Mouse (Mus musculus) ES-Bruce4 (cell line): ENCODE data around the gene Il17rc. TPM values are rescaled to one million over a fixed set of nuclear protein-coding genes. Genes with fewer than 3 reads are reported as not detected.

Experiments
- H3K27ac ChIP-seq: 2 replicates; pipeline ENCODE4 v1.5.1; 2012; ENCODE audit warnings: low read length, inconsistent platforms; ENCODE audit not compliant: insufficient read depth
- H3K27me3 ChIP-seq: 2 replicates; pipeline ENCODE4 v1.6.1; 2012; ENCODE audit warnings: mild to moderate bottlenecking, low read length, inconsistent platforms; ENCODE audit not compliant: control insufficient read depth, poor library complexity, insufficient read depth, severe bottlenecking
- H3K36me3 ChIP-seq: 2 replicates; pipeline ENCODE4 v1.6.1; 2012; ENCODE audit warnings: inconsistent platforms, mild to moderate bottlenecking, low read length, moderate library complexity; ENCODE audit not compliant: control insufficient read depth, poor library complexity, insufficient read depth, severe bottlenecking
- H3K4me1 ChIP-seq: one replicate; pipeline ENCODE4 v1.8.1; 2011; ENCODE audit warnings: low read length; ENCODE audit not compliant: control insufficient read depth, insufficient read depth
- H3K4me3 ChIP-seq: 2 replicates; pipeline ENCODE4 v1.5.1; 2011; ENCODE audit warnings: low read depth, mild to moderate bottlenecking, low read length
- H3K9ac ChIP-seq: 2 replicates; pipeline ENCODE4 v1.6.1; 2012; ENCODE audit warnings: low read depth, mild to moderate bottlenecking, inconsistent platforms; ENCODE audit not compliant: poor library complexity, severe bottlenecking
- H3K9me3 ChIP-seq: replicated peaks from 2 replicates; pipeline ENCODE4 v1.6.1; 2012; ENCODE audit warnings: mild to moderate bottlenecking, low read length, inconsistent platforms; ENCODE audit not compliant: control insufficient read depth, poor library complexity, insufficient read depth, severe bottlenecking
- CTCF ChIP-seq: IDR thresholded peaks from one replicate; pipeline ENCODE4 v1.8.1; 2011; ENCODE audit warnings: low read depth, low read length
- EP300 ChIP-seq: IDR thresholded peaks from 2 replicates; pipeline ENCODE4 v1.6.1; 2011; ENCODE audit warnings: low read depth, low read length; ENCODE audit not compliant: insufficient read depth
- POLR2A ChIP-seq: IDR thresholded peaks from one replicate; pipeline ENCODE4 v1.8.1; 2011; ENCODE audit warnings: low read length; ENCODE audit not compliant: insufficient read depth
- polyA plus RNA-seq: library from polyadenylated mRNA; stranded (reverse); fragments of >200 nt; gene quantifications from 2 replicates; pipeline ENCODE4 v1.2.4, GENCODE M21; 2011; ENCODE audit warnings: low read depth; ENCODE audit not compliant: missing spikeins, insufficient read depth, insufficient read length

Gene Il17rc
- polyA plus RNA-seq, 1 experiment = 3.3 TPM

- H3K9me3 ChIP-seq = no peaks in the 10 kb centered on the region
- no peak overlapping the region for H3K4me3 ChIP-seq
- H3K9ac ChIP-seq = no peak overlapping the region
- no peaks in the 10 kb centered on the region for H3K4me1 ChIP-seq
- no peaks in the 10 kb centered on the region for H3K27me3 ChIP-seq
- TF ChIP-seq CTCF = no peak
- TF ChIP-seq POLR2A = no peak
- TF ChIP-seq EP300 = no peak
- H3K36me3 ChIP-seq = no peaks in the 10 kb centered on the region
- H3K27ac ChIP-seq = no peak overlapping the region
These were observed 41.3 kb upstream of the Il17rc start for GRCm38 (mm10) chr6:113429965-113430364.

GRCm38 (mm10) chr6:113430846-113431245, 40.4 kb upstream of the Il17rc start:
- Histone ChIP-seq H3K4me1 (no peaks in the 10 kb centered on the region), H3K9me3 (no peaks in the 10 kb centered on the region), H3K27me3 (no peaks in the 10 kb centered on the region), H3K9ac (no peak overlapping the region), H3K36me3 (no peaks in the 10 kb centered on the region), H3K27ac (no peak overlapping the region), H3K4me3 (no peak overlapping the region)
- TF ChIP-seq EP300 (no peak), POLR2A (no peak), CTCF (no peak)

GRCm38 (mm10) chr6:113431801-113432200, 39.4 kb upstream of the Il17rc start:
- no peaks in the 10 kb centered on the region for H3K27me3 ChIP-seq
- TF ChIP-seq EP300 (no peak), CTCF (no peak), POLR2A (no peak)
- no peak overlapping the region for H3K27ac ChIP-seq
- no peaks in the 10 kb centered on the region for H3K4me1 ChIP-seq
- H3K9ac ChIP-seq = no peak overlapping the region
- no peaks in the 10 kb centered on the region for H3K9me3 ChIP-seq
- no peak overlapping the region for H3K4me3 ChIP-seq
- H3K36me3 ChIP-seq = no peaks in the 10 kb centered on the region

GRCm38 (mm10) chr6:113433661-113434060, 37.6 kb upstream of the Il17rc start:
- TF ChIP-seq POLR2A (no peak), CTCF (no peak), EP300 (no peak)
- H3K4me1 ChIP-seq = no peaks in the 10 kb centered on the region

GRCm38 (mm10) chr6:113434691-113435090, 36.5 kb upstream of the Il17rc start:
- Histone ChIP-seq H3K9ac (no peak overlapping the region), H3K9me3 (no peaks in the 10 kb centered on the region), H3K4me1 (no peaks in the 10 kb centered on the region), H3K4me3 (no peak overlapping the region), H3K27me3 (no peaks in the 10 kb centered on the region), H3K36me3 (no peaks in the 10 kb centered on the region), H3K27ac (no peak overlapping the region)
- TF ChIP-seq CTCF = no peak
- no peak for TF ChIP-seq POLR2A
- no peak for TF ChIP-seq EP300

More at GRCm38 (mm10) chr6:113433661-113434060, 37.6 kb upstream of the Il17rc start:
- Histone ChIP-seq H3K9me3 (no peaks in the 10 kb centered on the region), H3K9ac (no peak overlapping the region), H3K27ac (no peak overlapping the region), H3K36me3 (no peaks in the 10 kb centered on the region), H3K4me3 (no peak overlapping the region), H3K27me3 (no peaks in the 10 kb centered on the region)

GRCm38 (mm10) chr6:113435664-113436205, 35.5 kb upstream of the Il17rc start, which contains the start of gene Cidec:
Gene Cidec (minus strand): TSS chr6:113435760.
- Histone ChIP-seq H3K27ac (no peak within 1 kb of the TSS), H3K9me3 (no peaks in the 10 kb centered on the region), H3K4me3 (no peak within 1 kb of the TSS), H3K27me3 (no peaks in the 10 kb centered on the region), H3K36me3 (no peaks in the 10 kb centered on the region), H3K9ac (no peak within 1 kb of the TSS), H3K4me1 (no peaks in the 10 kb centered on the region)
- no peak for TF ChIP-seq POLR2A
- no peak for TF ChIP-seq EP300
- no peak for TF ChIP-seq CTCF
